Mouse (Mus musculus): ENCODE data around the gene Gm10643.

Gene Gm10643

DNA sequence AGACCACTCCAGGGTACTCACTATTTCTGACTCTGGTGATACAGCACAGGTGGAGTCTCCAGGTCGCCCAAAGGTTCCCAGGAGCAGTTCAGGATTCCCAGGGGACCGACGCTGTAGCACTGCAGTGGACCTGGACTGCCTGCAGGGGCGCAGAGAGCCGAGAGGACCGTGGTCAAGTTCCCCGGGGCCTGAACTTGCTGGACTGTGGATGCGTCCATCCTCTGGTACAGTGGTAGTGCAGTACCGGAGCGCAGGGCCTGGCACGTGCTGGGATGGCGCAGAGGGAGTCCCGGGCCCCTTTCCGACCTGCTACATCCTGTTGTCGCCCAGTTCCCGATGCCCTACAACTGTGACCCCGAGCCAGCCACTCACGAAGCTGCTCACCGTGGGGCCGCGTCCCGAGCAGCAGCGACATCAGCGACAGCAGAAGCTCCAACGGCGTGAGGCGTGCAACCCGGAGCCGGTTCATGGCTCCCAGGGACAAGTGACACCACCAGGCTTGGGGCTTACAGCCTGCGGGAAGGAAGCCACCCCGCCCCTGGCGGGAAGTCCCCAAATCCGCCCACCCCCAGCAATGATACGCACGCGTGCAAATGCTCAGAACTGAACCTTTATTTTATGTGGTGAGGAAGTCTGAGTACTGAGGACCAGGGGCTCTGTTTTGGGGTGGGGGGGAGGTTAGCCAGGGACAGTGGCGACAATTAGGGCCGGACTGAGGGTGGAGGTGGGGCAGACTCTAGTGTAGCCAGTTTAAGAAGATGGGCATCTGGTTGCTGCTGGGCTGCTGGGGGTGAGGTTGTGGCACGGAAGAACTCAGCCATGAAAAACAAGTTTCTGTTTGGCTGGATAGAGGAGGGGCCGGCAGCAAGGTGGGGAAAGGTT lies 22.6 kb downstream of the Gm10643 start, which contains the start of gene Il27ra:
Gene Il27ra, minus strand, starts transcription at position 524 of the 882 bp plus-strand sequence.
- peak; percentile 53 for DNase-seq (ENCODE audit: low read depth, low spot score)

GRCm38 (mm10) chr8:84039050-84039449 lies 25.9 kb downstream of the Gm10643 start:
- DNase-seq (ENCODE audit: low read depth, low spot score): peak; percentile 84

GRCm38 (mm10) chr8:84038015-84038414 lies 26.9 kb downstream of the Gm10643 start:
- DNase-seq (ENCODE audit: low read depth, low spot score): no peak

DNA sequence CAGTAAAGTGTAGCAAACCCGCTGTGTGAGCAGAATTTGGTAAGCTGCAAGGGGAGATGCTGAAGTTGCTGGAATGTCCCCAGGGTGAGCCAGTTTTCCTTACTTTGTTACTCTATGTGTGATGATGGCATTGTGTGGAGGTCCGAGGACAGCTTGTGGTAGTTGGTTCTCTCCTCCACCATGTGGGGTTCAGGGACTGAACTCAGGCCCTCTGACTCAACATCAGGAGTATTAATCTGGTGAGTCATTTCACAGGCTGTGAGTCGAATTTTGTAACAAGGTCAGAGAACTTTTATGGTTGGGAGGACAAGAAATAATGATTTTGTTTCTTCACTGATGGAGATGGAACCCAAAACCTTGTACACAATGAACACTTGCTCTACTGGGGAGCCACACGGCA lies 32.2 kb downstream of the Gm10643 start:
- DNase-seq (ENCODE audit: low read depth, low spot score): no peak

DNA sequence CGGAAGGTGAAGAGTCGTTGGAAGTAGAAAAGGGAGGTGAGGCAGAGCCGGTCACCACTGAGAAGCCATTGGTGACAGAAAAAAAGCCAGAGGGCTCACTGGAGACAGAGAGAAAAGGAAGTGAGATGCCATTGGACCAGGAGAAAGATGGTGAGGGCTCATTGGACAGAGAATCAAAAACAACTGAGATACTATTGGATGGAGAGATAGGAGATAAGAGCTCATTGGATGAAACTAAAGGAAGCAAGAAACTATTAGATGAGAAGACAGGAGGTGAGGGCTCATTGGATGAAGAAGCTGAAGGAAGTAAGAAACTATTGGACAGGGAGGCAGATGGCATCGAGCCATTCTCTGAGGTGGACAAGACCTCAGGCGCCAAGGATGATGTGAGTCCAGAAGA lies 35.7 kb downstream of the Gm10643 start:
- no peak for DNase-seq (ENCODE audit: low read depth, low spot score)

DNA sequence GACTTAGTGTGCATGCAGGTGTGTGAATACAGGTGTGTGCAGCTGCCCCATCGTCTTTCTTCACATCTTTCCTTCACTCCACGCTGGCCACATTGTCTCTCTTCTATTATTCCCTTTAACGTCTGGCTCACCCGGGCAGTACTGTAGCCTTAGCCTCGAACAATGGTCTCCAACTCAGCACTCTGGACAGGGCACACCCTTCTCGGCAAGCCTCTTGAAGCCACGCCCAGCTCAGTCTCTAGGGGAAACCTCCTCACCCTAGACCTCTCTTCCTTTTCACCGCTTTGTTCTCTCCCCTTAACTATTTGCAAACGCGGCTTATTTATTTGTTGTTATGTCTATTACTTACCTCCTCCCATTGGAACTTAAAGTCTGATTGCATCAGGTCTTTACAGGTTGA lies 37.5 kb downstream of the Gm10643 start:
- no peak for DNase-seq (ENCODE audit: low read depth, low spot score)

DNA sequence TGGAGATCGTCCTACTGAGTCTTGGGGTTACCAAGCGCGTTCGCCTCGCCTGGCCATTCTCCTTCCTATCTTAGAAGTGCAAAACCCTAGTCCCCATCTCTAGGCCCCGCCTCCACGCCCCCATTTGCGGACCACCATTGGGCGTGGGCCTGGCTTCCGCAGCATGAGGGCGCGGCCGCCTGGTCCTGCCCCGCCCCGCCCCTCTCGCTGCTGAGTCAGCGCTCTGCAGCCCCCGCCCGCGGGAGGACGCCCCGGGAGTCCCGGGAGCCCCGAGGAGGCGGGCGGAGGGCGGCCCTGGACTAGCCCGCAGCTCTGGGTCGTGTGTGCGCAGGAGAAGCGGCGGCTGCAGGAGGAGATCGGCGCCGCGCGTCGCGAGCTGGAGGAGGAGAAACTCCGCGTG lies 39.1 kb downstream of the Gm10643 start:
- no peak for DNase-seq (ENCODE audit: low read depth, low spot score)

DNA sequence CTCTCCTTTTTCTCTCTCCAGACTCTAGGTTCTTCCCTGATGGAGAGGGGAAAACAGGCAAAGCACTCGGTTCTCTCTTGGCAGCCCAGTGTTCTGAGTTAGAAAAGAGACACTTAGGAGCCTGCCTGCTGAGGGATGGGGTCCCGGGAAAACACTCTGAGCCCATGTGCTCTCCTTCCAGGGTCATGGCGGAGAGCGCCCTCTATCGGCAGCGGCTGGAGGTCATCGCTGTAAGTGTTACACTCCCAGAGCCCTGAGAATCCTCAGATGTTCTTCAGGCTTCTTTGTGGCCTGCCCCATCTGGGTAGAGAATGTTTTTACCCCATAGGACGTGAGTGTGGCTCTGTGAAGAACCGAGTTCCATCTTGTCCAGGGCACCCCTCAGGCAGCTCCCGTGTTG lies 40.8 kb downstream of the Gm10643 start:
- peak; percentile 62 for DNase-seq (ENCODE audit: low read depth, low spot score)

DNA sequence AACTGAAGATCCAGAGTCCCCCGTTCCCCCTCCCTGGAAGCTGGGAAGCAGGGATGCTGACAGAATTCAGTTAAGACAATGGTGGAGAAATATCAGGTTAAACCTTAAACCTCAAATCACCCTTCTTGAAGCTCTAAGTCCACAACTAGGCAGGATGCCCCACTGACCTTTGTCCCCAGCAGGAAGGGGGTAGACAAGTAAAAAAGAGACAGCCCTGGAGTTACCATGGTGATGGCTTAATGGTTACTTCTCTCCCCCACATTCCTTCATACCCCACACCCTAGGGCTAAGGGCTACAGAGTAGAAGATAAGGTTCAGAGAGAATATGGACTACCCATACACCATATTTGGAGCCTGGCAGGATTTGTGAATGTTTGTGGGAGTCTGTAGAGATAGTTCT lies 41.3 kb downstream of the Gm10643 start:
- no peak for DNase-seq (ENCODE audit: low read depth, low spot score)

- DNase-seq (ENCODE audit: low read depth, low spot score): no peak
These were observed 41.9 kb downstream of the Gm10643 start for GRCm38 (mm10) chr8:84023085-84023484.

GRCm38 (mm10) chr8:84021569-84021968 lies 43.4 kb downstream of the Gm10643 start:
- no peak for DNase-seq (ENCODE audit: low read depth, low spot score)

- DNase-seq (ENCODE audit: low read depth, low spot score): no peak
These were observed 43.8 kb downstream of the Gm10643 start, which contains the start of gene Palm3 for GRCm38 (mm10) chr8:84021096-84021495. Gene Palm3 (plus strand): TSS chr8:84021471.

- no peak for DNase-seq (ENCODE audit: low read depth, low spot score)
These were observed 45.2 kb downstream of the Gm10643 start for GRCm38 (mm10) chr8:84019738-84020137.

DNA sequence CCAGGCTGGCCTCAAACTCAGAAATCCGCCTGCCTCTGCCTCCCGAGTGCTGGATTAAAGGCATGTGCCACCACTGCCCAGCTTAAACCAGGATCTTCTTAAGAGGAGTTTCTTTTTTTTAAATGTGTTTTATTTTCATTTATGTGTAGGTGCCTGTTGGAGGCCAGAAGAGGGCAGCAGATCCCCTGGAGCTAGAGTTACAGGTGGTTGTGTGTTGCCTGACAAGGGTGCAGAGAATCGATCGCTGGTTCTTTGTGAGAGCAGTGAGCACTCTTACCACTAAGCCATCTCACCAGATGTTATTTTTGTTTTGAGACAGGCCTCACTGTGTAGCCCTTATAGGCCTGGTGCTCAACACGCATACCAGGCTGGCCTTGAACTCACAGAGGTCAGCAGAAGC lies 49.1 kb downstream of the Gm10643 start:
- DNase-seq (ENCODE audit: low read depth, low spot score): no peak
